Mouse (Mus musculus) kidney, postnatal 10 days (tissue): ENCODE measurements around the gene Dao.

Source experiments
- DNase-seq: peaks from one replicate; pipeline ENCODE4 v3.0.0; 2021; ENCODE audit warnings: mixed read lengths

The Dao gene

GRCm38 (mm10) chr5:113984025-113984740 lies 19.3 kb upstream of the Dao start:
- no peak for DNase-seq

- DNase-seq: no peak
Observed at GRCm38 (mm10) chr5:113985737-113986136, 17.8 kb upstream of the Dao start.

- peak; percentile 94 for DNase-seq
Observed at GRCm38 (mm10) chr5:113986182-113986961, 17.1 kb upstream of the Dao start.

GRCm38 (mm10) chr5:113989437-113990024 lies 14.0 kb upstream of the Dao start:
- DNase-seq: no peak

- no peak for DNase-seq
Observed at GRCm38 (mm10) chr5:113990593-113990992, 12.9 kb upstream of the Dao start.

- DNase-seq: no peak
Observed at GRCm38 (mm10) chr5:113991141-113991540, 12.4 kb upstream of the Dao start.

GRCm38 (mm10) chr5:113992339-113992831 lies 11.1 kb upstream of the Dao start:
- peak; percentile 70 for DNase-seq

GRCm38 (mm10) chr5:113993031-113993486 lies 10.4 kb upstream of the Dao start:
- peak; percentile 74 for DNase-seq

GRCm38 (mm10) chr5:113993487-113994465 lies 9.7 kb upstream of the Dao start, which contains the start of gene Ssh1:
Ssh1 (minus strand) TSS chr5:113993894.
- DNase-seq: peak; percentile 97

- DNase-seq: peak; percentile 64
Observed at GRCm38 (mm10) chr5:113996458-113996857, 7.0 kb upstream of the Dao start.

- no peak for DNase-seq
Observed at GRCm38 (mm10) chr5:113999382-113999781, 4.1 kb upstream of the Dao start.

GRCm38 (mm10) chr5:114004573-114004972 lies 1.1 kb downstream of the Dao start:
- DNase-seq: peak; percentile 37

GRCm38 (mm10) chr5:114005100-114005499 lies 1.6 kb downstream of the Dao start:
- no peak for DNase-seq

GRCm38 (mm10) chr5:114006974-114007373 lies 3.5 kb downstream of the Dao start:
- no peak for DNase-seq

GRCm38 (mm10) chr5:114007753-114008453 lies 4.4 kb downstream of the Dao start:
- no peak for DNase-seq

- DNase-seq: peak; percentile 31
Observed at GRCm38 (mm10) chr5:114009049-114009448, 5.5 kb downstream of the Dao start.

- DNase-seq: peak; percentile 61
Observed at GRCm38 (mm10) chr5:114015121-114015520, 11.6 kb downstream of the Dao start.

GRCm38 (mm10) chr5:114024390-114024789 lies 20.9 kb downstream of the Dao start:
- no peak for DNase-seq

- no peak for DNase-seq
Observed at GRCm38 (mm10) chr5:114024885-114025284, 21.4 kb downstream of the Dao start.

- DNase-seq: no peak
Observed at GRCm38 (mm10) chr5:114027217-114027944, 23.9 kb downstream of the Dao start.

- peak; percentile 81 for DNase-seq
Observed at GRCm38 (mm10) chr5:114028111-114028510, 24.6 kb downstream of the Dao start.
